Mouse (Mus musculus) urinary bladder, postnatal 10 days (tissue): ENCODE data around the gene Thada.
"Not testable (repeated sequence)": the region's sequence is repeated elsewhere in the genome, so short reads cannot be mapped to it uniquely, and the experiment has no call there.

ENCODE experiments used
- DNase-seq: peaks from one replicate; pipeline ENCODE4 v3.0.0; 2022; ENCODE audit warnings: low spot score

Thada gene

DNA sequence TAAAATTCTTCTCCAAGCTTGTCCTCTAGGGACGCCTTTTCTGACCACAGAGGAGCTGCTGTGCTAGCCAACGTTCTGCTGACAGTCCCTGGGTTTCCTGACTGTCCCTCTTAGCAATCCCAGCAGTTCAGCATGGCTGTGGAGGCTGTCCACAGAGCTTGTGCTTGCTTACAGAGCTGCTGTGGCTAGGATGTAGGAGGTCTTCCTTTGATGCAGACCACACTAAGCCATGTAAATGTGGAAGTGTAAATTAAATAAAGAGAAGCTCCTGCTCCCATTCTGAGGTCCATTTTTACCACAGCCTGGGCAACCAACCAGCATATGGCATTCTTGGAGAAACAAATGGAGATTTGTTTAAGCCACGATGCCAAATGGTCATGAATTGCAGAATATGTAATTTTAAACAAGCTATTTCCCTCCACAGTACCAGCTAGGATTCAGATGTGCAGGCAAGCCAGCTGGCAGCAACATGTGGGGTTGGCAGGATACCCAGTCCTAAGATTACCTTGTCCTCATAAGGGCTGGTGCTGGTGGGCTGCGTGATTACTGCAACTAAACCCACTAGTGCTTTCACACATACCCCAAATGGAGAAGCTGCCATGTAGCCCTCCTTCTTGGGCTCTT, 207.3 kb downstream of the Thada start:
- DNase-seq = no peak

DNA sequence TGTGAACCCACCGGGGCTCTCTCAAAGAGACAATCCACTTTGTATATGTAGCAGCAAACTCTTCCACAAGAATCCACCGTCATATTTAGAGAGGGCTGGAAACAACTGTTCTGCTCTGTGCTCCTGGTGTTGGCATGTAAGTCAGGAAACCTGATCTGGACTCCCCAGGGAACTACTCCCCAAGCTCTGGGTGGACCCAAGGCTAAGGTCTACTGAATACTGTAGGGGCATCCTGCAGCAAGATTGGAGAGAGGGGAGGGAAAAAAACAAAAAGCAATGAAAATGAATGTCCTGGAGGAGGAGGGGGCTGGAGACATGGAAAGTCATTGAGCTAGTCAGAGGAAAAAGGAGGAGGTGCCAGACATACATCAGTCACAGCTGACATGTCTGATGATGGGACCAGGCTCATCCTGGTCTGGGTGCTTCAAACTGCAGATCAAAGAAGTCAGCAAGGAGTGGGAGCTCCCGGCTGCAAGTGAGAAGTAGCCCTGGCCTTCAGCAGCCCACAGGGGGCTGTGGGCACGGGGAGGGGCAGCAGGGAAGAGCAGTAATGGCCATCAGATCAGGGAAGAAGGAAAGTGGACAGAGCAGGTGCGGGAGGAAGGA, 208.0 kb downstream of the Thada start:
- no peak for DNase-seq

GRCm38 (mm10) chr17:84256278-84256819, 209.7 kb downstream of the Thada start:
- DNase-seq = no peak

DNA sequence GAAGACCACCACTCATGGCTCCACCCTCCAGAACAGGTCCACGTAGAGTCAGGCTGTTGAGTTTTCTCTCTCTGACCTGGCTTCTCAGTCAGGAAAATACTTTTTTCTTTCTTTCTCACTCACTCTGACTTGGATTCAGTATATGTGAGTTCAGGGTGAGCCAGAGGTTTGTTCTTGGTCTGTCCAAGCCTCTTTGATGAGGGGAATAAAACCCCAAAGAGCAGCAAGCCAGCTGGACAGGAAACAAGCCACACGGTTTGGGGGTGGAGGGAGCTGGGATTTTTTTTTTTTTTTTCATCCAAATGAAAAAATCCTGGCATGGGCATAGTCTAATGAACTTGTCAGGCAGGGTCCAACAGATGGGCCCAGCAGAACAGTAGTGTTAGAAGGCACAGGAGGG, 210.2 kb downstream of the Thada start:
- DNase-seq = no peak

DNA sequence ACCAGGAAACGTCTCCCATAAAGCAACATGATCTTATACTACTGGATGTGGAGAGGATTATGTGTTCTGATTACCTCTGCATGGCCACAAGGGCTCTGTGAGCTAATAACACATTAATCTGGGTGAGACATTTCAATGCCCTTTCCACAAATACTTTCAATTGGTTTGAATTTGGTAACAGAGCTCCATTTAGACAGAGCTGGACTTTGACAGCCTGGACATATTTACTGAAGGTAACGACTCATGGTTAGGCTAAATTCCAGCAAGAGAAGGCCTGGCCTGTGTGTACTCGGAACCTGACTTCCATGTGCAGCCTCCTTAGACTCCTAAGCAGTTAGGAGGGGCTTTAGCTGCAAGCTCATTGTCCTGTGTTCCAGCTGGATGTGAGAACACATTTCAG, 214.6 kb downstream of the Thada start:
- DNase-seq = no peak

- DNase-seq = no peak
These were observed 221.7 kb downstream of the Thada start for GRCm38 (mm10) chr17:84244182-84244920.

DNA sequence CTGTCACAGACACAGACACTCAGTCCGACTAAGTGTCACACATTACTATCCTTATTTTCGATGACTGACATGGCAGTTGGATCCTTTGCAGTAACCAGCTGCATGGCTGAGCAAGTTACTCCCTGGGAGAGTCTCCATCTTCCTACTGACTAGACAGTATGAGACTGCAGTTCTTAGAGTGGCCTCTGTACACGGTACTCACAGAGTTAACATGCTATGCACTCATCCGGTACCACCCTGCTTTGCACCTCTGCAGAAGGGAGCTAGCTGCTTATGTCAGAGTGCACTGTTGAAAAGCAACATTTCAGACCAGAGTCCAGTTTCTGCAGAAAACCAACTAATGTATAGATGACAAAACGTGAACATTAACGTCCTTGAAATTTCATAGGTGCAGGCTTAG, 222.2 kb downstream of the Thada start:
- no peak for DNase-seq

- no peak for DNase-seq
These were observed 224.6 kb downstream of the Thada start for GRCm38 (mm10) chr17:84241308-84241957.

- DNase-seq = no peak
These were observed 226.2 kb downstream of the Thada start for GRCm38 (mm10) chr17:84239679-84240292.

DNA sequence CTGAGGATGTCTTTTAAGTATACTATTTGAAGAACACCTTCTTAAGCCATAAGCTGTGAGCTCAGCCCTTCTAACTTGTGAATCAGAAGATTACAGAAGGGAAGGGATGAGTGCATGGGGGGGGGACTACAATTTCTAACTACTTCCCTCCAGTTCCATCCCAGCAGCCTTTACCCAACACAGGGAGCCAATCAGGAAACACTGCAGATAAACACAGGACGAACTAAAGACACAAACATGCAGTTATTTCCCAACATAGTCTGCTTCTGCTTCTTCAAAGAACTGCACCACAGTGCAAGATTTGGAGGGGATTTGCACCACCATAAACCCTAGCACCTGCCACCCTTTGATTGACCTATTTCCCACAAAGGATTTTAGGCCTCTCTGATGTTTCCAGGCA, 227.8 kb downstream of the Thada start:
- DNase-seq = no peak

GRCm38 (mm10) chr17:84236781-84237557, 229.0 kb downstream of the Thada start:
- DNase-seq = no peak

GRCm38 (mm10) chr17:84235399-84235928, 230.5 kb downstream of the Thada start:
- no peak for DNase-seq

DNA sequence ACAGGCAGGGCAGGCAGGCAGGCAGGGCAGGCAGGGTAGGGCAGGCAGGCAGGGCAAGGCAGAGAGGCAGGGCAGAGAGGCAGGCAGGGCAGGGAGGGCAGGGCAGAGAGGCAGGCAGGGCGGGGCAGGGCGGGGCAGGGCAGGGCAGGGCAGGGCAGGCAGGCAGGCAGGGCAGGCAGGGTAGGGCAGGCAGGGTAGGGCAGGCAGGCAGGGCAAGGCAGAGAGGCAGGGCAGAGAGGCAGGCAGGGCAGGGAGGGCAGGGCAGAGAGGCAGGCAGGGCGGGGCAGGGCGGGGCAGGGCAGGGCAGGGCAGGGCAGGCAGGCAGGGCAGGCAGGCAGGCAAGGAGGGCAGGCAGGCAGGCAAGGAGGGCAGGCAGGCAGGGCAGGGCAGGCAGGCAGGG, 231.2 kb downstream of the Thada start:
- DNase-seq = not testable (repeated sequence)

- DNase-seq = no peak
These were observed 232.2 kb downstream of the Thada start for GRCm38 (mm10) chr17:84233758-84234157.

- no peak for DNase-seq
These were observed 234.6 kb downstream of the Thada start for GRCm38 (mm10) chr17:84231361-84231760.

DNA sequence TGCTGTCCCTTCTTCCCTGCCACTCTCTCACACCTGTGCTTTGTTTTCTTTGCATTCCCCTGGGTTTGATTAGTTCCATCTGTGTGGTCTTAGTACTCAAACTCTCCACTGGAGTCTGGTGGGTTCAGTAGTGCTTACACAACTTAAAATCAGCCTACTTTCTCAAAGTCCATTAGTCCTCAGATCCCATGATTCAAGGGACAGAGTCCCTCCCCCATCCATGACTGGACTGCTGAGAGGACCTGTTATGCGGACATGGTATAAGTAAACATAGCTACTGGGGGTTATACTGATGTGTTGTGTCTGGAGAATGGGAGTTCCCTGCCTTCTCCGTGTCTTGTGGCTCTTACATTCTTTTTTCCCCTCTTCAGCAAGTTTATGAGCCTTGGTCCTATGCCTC, 237.8 kb downstream of the Thada start:
- no peak for DNase-seq

DNA sequence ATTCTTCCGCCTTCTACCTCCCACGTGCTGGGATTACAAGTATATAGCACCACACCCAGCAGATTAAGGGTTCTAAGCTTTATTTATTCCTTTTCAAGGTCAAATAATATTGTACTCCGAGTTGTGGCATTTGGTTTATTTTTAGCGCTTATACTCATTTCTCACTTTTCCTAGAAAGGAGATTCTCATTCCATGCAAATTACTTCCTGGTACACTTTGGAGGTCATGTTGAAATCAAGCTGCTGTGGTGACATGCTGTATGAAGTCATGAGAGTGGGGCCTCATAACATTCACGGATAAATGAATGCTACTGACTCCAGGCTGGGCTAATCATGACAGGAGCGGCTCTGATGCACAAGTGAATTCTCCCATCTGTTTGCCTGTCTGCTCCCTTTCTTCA, 239.3 kb downstream of the Thada start:
- no peak for DNase-seq

- DNase-seq = no peak
These were observed 239.8 kb downstream of the Thada start for GRCm38 (mm10) chr17:84226231-84226630.

GRCm38 (mm10) chr17:84224217-84224887, 241.7 kb downstream of the Thada start:
- no peak for DNase-seq

DNA sequence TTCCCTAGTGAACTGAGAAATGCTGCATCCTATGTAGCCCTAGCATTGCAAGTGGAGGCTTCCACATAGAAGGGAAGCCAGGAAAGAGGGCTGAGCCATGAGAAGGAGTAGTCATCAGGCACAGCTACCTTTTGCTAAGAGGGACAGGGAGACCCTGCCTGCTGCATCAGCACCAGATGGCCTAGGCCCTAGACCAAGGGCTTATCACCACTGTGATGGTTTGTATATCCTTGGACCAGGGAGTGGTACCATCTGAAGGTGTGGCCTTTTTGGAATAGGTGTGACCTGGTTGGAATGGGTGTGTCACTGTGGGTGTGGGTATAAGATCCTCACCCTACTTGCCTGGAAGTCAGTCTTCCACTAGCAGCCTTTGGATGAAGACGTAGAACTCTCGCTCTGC, 247.2 kb downstream of the Thada start:
- DNase-seq = not testable (repeated sequence)

DNA sequence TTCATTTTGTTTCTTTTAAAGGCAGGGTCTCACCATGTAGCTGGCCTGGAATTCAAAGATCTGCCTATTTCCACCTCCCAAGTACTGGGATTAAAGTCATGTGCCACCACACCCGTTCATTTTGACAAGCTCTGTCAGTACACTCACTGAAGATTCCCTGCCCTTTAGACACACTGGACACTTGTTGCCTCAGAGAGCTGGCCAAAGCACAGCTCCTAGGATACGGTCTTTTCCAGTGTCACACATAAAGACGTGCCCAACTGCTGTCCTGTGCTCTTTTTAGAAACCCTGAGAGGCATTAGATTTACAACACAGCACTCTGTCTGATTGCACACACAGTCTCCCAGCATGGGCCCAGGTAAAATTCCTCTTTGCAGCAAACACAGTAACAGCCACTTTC, 248.3 kb downstream of the Thada start:
- DNase-seq = no peak
